Mouse (Mus musculus): ENCODE measurements around the gene Aftph. TPM values are rescaled to one million over a fixed set of nuclear protein-coding genes. Genes with fewer than 3 reads are reported as not detected.

The Aftph gene
- 31.0 and 37.3 TPM in 2 replicates for polyA plus RNA-seq (2012; rRNA removed)

- H3K27me3 ChIP-seq (ENCODE audit: control insufficient read depth, insufficient read depth, low read length): no peaks in the 10 kb centered on the region
- no peaks in the 10 kb centered on the region for H3K36me3 ChIP-seq (ENCODE audit: control insufficient read depth, insufficient read depth, low read length)
- peak within 1 kb of the TSS; percentile 100 for H3K27ac ChIP-seq (ENCODE audit: insufficient read depth, low read length)
- peaks cover 3% of the 10 kb centered on the region for H3K4me1 ChIP-seq (ENCODE audit: control insufficient read depth, insufficient read depth, insufficient read length)
- peak within 1 kb of the TSS; percentile 89 for H3K4me3 ChIP-seq (ENCODE audit: extremely low read depth, insufficient read depth, insufficient read length)
- under 1% methylated on average over 76 of the region's 81 CpGs for WGBS
- DNase-seq (ENCODE audit: low read depth in 1 of 2, low spot score in 2 of 2): peak; percentile 96 to 98
- TF ChIP-seq POLR2A (IDR thresholded peaks at IDR 0.05; ENCODE audit: low read depth, low read length) (no peak), CTCF (IDR thresholded peaks at IDR 0.05; ENCODE audit: extremely low read depth, insufficient read depth, insufficient read length, insufficient replicate concordance) (no peak)
Measured at GRCm38 (mm10) chr11:20741201-20742100, at the start of gene Aftph. Gene Aftph (minus strand): TSS chr11:20741589.

GRCm38 (mm10) chr11:20789015-20789414 lies 47.6 kb upstream of the Aftph start:
- TF ChIP-seq CTCF (IDR thresholded peaks at IDR 0.05; ENCODE audit: extremely low read depth, insufficient read depth, insufficient read length, insufficient replicate concordance) (no peak), POLR2A (IDR thresholded peaks at IDR 0.05; ENCODE audit: low read depth, low read length) (no peak)
- Histone ChIP-seq H3K36me3 (ENCODE audit: control insufficient read depth, insufficient read depth, low read length) (no peaks in the 10 kb centered on the region), H3K27ac (ENCODE audit: insufficient read depth, low read length) (no peak overlapping the region), H3K4me1 (ENCODE audit: control insufficient read depth, insufficient read depth, insufficient read length) (no peaks in the 10 kb centered on the region), H3K4me3 (ENCODE audit: extremely low read depth, insufficient read depth, insufficient read length) (no peak overlapping the region), H3K27me3 (ENCODE audit: control insufficient read depth, insufficient read depth, low read length) (no peaks in the 10 kb centered on the region)
- WGBS: 83% methylated on average over 1 of the region's 1 CpGs
- DNase-seq (ENCODE audit: low read depth in 1 of 2, low spot score in 2 of 2): no peak

DNA sequence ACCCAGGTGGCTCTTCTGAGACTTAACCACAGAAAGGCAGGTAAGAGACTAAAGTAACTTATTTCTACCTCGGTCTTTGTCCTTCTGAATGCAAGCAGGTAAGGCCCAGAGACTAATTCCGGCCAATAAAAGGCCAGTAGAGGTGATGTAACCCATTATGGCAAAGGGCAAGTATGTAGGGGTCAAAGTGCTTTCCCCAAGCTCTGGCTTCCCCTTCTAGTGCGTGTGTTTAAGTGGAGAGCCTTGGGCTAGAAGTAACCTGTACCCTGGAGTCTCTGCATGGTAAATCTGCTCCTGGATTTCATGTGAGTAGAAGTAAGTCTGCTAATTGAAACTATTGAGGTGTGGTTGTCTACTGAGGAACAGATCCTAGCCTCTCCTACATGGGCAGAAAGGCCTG lies 46.7 kb upstream of the Aftph start:
- TF ChIP-seq CTCF (IDR thresholded peaks at IDR 0.05; ENCODE audit: extremely low read depth, insufficient read depth, insufficient read length, insufficient replicate concordance) (no peak), POLR2A (IDR thresholded peaks at IDR 0.05; ENCODE audit: low read depth, low read length) (no peak)
- Histone ChIP-seq H3K4me1 (ENCODE audit: control insufficient read depth, insufficient read depth, insufficient read length) (no peaks in the 10 kb centered on the region), H3K27me3 (ENCODE audit: control insufficient read depth, insufficient read depth, low read length) (no peaks in the 10 kb centered on the region), H3K4me3 (ENCODE audit: extremely low read depth, insufficient read depth, insufficient read length) (no peak overlapping the region), H3K36me3 (ENCODE audit: control insufficient read depth, insufficient read depth, low read length) (no peaks in the 10 kb centered on the region), H3K27ac (ENCODE audit: insufficient read depth, low read length) (no peak overlapping the region)
- 78% methylated on average over 3 of the region's 3 CpGs for WGBS
- no peak for DNase-seq (ENCODE audit: low read depth in 1 of 2, low spot score in 2 of 2)

DNA sequence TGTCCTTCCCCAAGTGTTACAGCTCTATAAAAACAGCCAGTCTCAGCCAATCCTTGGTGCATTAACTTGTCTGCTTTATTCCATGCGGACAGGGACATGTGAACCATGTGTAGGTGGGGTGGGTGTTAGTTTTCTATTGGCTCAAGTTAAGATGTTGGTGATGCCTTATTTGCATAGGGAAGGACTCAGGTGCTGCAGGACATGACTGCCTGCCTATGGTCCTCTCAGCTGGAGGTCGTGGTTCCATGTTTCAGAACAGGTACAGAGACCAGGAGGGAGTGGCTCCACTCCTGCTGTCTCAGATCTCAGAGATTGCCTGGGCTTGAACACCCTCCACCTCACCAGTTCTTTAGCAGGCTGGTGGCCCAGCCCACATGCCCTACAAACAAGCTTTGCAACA lies 44.8 kb upstream of the Aftph start:
- WGBS: 83% methylated on average over 2 of the region's 2 CpGs
- H3K36me3 ChIP-seq (ENCODE audit: control insufficient read depth, insufficient read depth, low read length): no peaks in the 10 kb centered on the region

GRCm38 (mm10) chr11:20785186-20785585 lies 43.8 kb upstream of the Aftph start:
- Histone ChIP-seq H3K36me3 (ENCODE audit: control insufficient read depth, insufficient read depth, low read length) (no peaks in the 10 kb centered on the region), H3K4me3 (ENCODE audit: extremely low read depth, insufficient read depth, insufficient read length) (no peak overlapping the region), H3K4me1 (ENCODE audit: control insufficient read depth, insufficient read depth, insufficient read length) (no peaks in the 10 kb centered on the region), H3K27ac (ENCODE audit: insufficient read depth, low read length) (no peak overlapping the region), H3K27me3 (ENCODE audit: control insufficient read depth, insufficient read depth, low read length) (no peaks in the 10 kb centered on the region)
- no peak for DNase-seq (ENCODE audit: low read depth in 1 of 2, low spot score in 2 of 2)
- 87% methylated on average over 1 of the region's 1 CpGs for WGBS
- TF ChIP-seq POLR2A (IDR thresholded peaks at IDR 0.05; ENCODE audit: low read depth, low read length) (no peak), CTCF (IDR thresholded peaks at IDR 0.05; ENCODE audit: extremely low read depth, insufficient read depth, insufficient read length, insufficient replicate concordance) (no peak)

More for the DNA sequence above, 44.8 kb upstream of the Aftph start:
- H3K4me3 ChIP-seq (ENCODE audit: extremely low read depth, insufficient read depth, insufficient read length): no peak overlapping the region
- TF ChIP-seq CTCF (IDR thresholded peaks at IDR 0.05; ENCODE audit: extremely low read depth, insufficient read depth, insufficient read length, insufficient replicate concordance) (no peak), POLR2A (IDR thresholded peaks at IDR 0.05; ENCODE audit: low read depth, low read length) (no peak)
- no peak for DNase-seq (ENCODE audit: low read depth in 1 of 2, low spot score in 2 of 2)
- no peak overlapping the region for H3K27ac ChIP-seq (ENCODE audit: insufficient read depth, low read length)
- H3K4me1 ChIP-seq (ENCODE audit: control insufficient read depth, insufficient read depth, insufficient read length): no peaks in the 10 kb centered on the region
- no peaks in the 10 kb centered on the region for H3K27me3 ChIP-seq (ENCODE audit: control insufficient read depth, insufficient read depth, low read length)

DNA sequence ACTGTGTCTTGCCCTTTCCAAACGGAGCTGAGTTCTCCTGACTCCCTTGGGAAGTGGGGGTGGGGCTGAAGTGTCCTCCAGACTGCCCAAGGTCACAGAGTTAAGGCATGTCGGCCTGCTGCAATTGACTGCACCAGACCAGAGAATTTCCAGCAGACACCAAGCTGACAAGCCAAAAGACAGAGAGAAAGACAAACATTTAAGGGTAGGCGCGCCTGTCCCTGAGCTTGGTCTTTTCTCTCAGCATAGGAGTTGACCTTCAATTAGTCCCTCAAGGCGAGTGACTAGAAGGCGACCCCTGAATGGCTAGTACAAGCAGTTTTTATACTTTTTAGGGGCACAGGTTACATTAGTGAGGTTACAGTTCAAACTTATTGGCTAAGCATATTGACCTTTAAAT lies 43.4 kb upstream of the Aftph start:
- Histone ChIP-seq H3K27ac (ENCODE audit: insufficient read depth, low read length) (no peak overlapping the region), H3K4me3 (ENCODE audit: extremely low read depth, insufficient read depth, insufficient read length) (no peak overlapping the region), H3K36me3 (ENCODE audit: control insufficient read depth, insufficient read depth, low read length) (no peaks in the 10 kb centered on the region), H3K4me1 (ENCODE audit: control insufficient read depth, insufficient read depth, insufficient read length) (no peaks in the 10 kb centered on the region), H3K27me3 (ENCODE audit: control insufficient read depth, insufficient read depth, low read length) (no peaks in the 10 kb centered on the region)
- 89% methylated on average over 6 of the region's 6 CpGs for WGBS
- no peak for TF ChIP-seq POLR2A (IDR thresholded peaks at IDR 0.05; ENCODE audit: low read depth, low read length)
- TF ChIP-seq CTCF (IDR thresholded peaks at IDR 0.05; ENCODE audit: extremely low read depth, insufficient read depth, insufficient read length, insufficient replicate concordance): no peak
- DNase-seq (ENCODE audit: low read depth in 1 of 2, low spot score in 2 of 2): no peak

DNA sequence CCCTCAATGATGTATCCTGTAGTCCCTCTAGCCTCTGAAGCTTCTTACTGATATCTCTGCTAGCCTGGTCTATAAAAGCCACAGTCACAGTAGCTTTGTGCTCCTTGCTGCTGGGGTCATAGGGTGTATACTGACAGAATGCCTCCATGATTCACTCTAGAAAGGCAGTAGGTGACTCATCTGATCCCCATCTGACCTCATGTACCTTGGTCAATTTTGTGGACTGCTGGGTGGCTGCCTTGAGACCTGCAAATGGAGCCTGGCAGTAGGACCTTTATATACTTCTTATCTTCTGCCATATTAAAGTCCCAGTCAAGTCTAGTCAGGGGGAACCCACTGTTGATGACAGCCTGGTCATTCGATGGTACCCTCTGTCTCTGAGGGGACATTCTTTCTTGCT lies 42.1 kb upstream of the Aftph start:
- 93% methylated on average over 1 of the region's 1 CpGs for WGBS
- no peaks in the 10 kb centered on the region for H3K36me3 ChIP-seq (ENCODE audit: control insufficient read depth, insufficient read depth, low read length)
- TF ChIP-seq CTCF (IDR thresholded peaks at IDR 0.05; ENCODE audit: extremely low read depth, insufficient read depth, insufficient read length, insufficient replicate concordance): no peak
- TF ChIP-seq POLR2A (IDR thresholded peaks at IDR 0.05; ENCODE audit: low read depth, low read length): no peak
- no peaks in the 10 kb centered on the region for H3K4me1 ChIP-seq (ENCODE audit: control insufficient read depth, insufficient read depth, insufficient read length)
- H3K27ac ChIP-seq (ENCODE audit: insufficient read depth, low read length): no peak overlapping the region
- H3K4me3 ChIP-seq (ENCODE audit: extremely low read depth, insufficient read depth, insufficient read length): no peak overlapping the region
- no peak for DNase-seq (ENCODE audit: low read depth in 1 of 2, low spot score in 2 of 2)
- no peaks in the 10 kb centered on the region for H3K27me3 ChIP-seq (ENCODE audit: control insufficient read depth, insufficient read depth, low read length)
